ENCODE assay signal across 8 mouse cellular contexts in genomic region chr6:113237542-113238270, GRCm38 (mm10). TPM values are rescaled to one million over a fixed set of nuclear protein-coding genes. Genes with fewer than 3 reads are reported as not detected.
A peak's percentile ranks its signal among the peaks of the same experiment; 100 is the strongest.
DNase-seq lines count a peak whose midpoint lies in the region; ATAC-seq and TF ChIP-seq lines count a peak whose summit lies in the region.

Gene Mtmr14, plus strand, starts transcription at chr6:113237843.

- H3K27me3 ChIP-seq in C2C12 (ENCODE audit: control insufficient read depth, insufficient read depth, insufficient read length) (peaks cover 7% of the 10 kb centered on the region), myocyte (ENCODE audit: control insufficient read depth, insufficient read depth, insufficient read length) (peaks cover 12% of the 10 kb centered on the region)
- 0 out of 2 replicates have a peak, but pooled peaks cover 3% of the 10 kb centered on the region for H3K27me3 ChIP-seq in erythroblast, embryonic 14.5 days (ENCODE audit: control insufficient read depth)
- H3K27me3 ChIP-seq in heart, embryonic 11.5 days (ENCODE audit: control insufficient read depth, insufficient read depth, low read length): no peaks in the 10 kb centered on the region
- no peaks in the 10 kb centered on the region for H3K27me3 ChIP-seq in kidney, embryonic 16.5 days (ENCODE audit: insufficient read depth, low read length)
- H3K27me3 ChIP-seq in liver, adult 2 months (ENCODE audit: control insufficient read depth, insufficient read depth, low read length): no peaks in the 10 kb centered on the region
- H3K27me3 ChIP-seq in splenic B cell, adult 2 months (ENCODE audit: control insufficient read depth, insufficient read depth, low read length, poor library complexity, severe bottlenecking): no peaks in the 10 kb centered on the region

- TF ChIP-seq CTCF in C2C12 (IDR thresholded peaks at IDR 0.05; ENCODE audit: control insufficient read depth, insufficient read depth, insufficient read length): no peak
- no peak for TF ChIP-seq CTCF in brain, embryonic 14.5 days (IDR thresholded peaks at IDR 0.05; ENCODE audit: borderline replicate concordance, extremely low read depth, insufficient read depth, insufficient read length)
- TF ChIP-seq CTCF in liver, adult 2 months (IDR thresholded peaks at IDR 0.05; ENCODE audit: low read depth, low read length): no peak

- H3ac ChIP-seq in C2C12 (ENCODE audit: control insufficient read depth, insufficient read length, low read depth) (peak within 1 kb of the TSS; percentile 44), myocyte (ENCODE audit: control insufficient read depth, insufficient read length) (peak within 1 kb of the TSS; percentile 49)

- peaks cover 33% of the 10 kb centered on the region for H3K4me1 ChIP-seq in erythroblast, embryonic 14.5 days (ENCODE audit: control insufficient read depth)
- H3K4me1 ChIP-seq in heart, embryonic 11.5 days (ENCODE audit: control insufficient read depth, insufficient read depth, low read length): peaks cover 6% of the 10 kb centered on the region
- peaks cover 11% of the 10 kb centered on the region for H3K4me1 ChIP-seq in kidney, embryonic 16.5 days (ENCODE audit: insufficient read depth, low read length)
- H3K4me1 ChIP-seq in liver, adult 2 months (ENCODE audit: control insufficient read depth, insufficient read depth, low read length): peaks cover 10% of the 10 kb centered on the region

- no peaks in the 10 kb centered on the region for H3K9me3 ChIP-seq in erythroblast, embryonic 14.5 days (ENCODE audit: control insufficient read depth, low read length)
- H3K9me3 ChIP-seq in heart, embryonic 11.5 days (replicated peaks; ENCODE audit: control insufficient read depth, low read length): no peaks in the 10 kb centered on the region
- H3K9me3 ChIP-seq in kidney, embryonic 16.5 days (ENCODE audit: low read length): no peaks in the 10 kb centered on the region

- H3K4me3 ChIP-seq in C2C12 (ENCODE audit: insufficient read depth, poor library complexity, severe bottlenecking) (peak within 1 kb of the TSS; percentile 68), myocyte (peak within 1 kb of the TSS; percentile 68)
- peak within 1 kb of the TSS; percentile 97 for H3K4me3 ChIP-seq in erythroblast, embryonic 14.5 days (replicated peaks)
- H3K4me3 ChIP-seq in heart, embryonic 11.5 days (ENCODE audit: low read depth, low read length): peak within 1 kb of the TSS; percentile 98
- peak within 1 kb of the TSS; percentile 98 for H3K4me3 ChIP-seq in kidney, embryonic 16.5 days (ENCODE audit: low read length)
- peak within 1 kb of the TSS; percentile 67 for H3K4me3 ChIP-seq in liver, adult 2 months (ENCODE audit: insufficient read depth, low read depth, low read length)

- peak within 1 kb of the TSS; percentile 91 for H3K4me2 ChIP-seq in heart, embryonic 11.5 days
- peak within 1 kb of the TSS; percentile 81 for H3K4me2 ChIP-seq in kidney, embryonic 16.5 days (replicated peaks; ENCODE audit: low read depth, low read length)
- H3K4me2 ChIP-seq in myocyte (ENCODE audit: low read depth): peak within 1 kb of the TSS; percentile 97

- H3K36me3 ChIP-seq in C2C12 (ENCODE audit: control insufficient read depth, insufficient read depth): peaks cover 4% of the 10 kb centered on the region
- peaks cover 26% of the 10 kb centered on the region for H3K36me3 ChIP-seq in erythroblast, embryonic 14.5 days (ENCODE audit: control insufficient read depth)
- no peaks in the 10 kb centered on the region for H3K36me3 ChIP-seq in heart, embryonic 11.5 days (ENCODE audit: control insufficient read depth, insufficient read depth, low read length)
- peaks cover 10% of the 10 kb centered on the region for H3K36me3 ChIP-seq in kidney, embryonic 16.5 days (ENCODE audit: insufficient read depth, low read length)
- peaks cover 5% of the 10 kb centered on the region for H3K36me3 ChIP-seq in liver, adult 2 months (ENCODE audit: control insufficient read depth, insufficient read depth, low read length)
- H3K36me3 ChIP-seq in myocyte (ENCODE audit: control insufficient read depth, insufficient read depth): no peaks in the 10 kb centered on the region
- H3K36me3 ChIP-seq in splenic B cell, adult 2 months (ENCODE audit: control insufficient read depth, insufficient read depth, low read length, poor library complexity, severe bottlenecking): peaks cover 2% of the 10 kb centered on the region; the same call in 1 of the 2 replicates

- H3K79me3 ChIP-seq in C2C12 (ENCODE audit: low read depth): no peaks in the 10 kb centered on the region

- DNase-seq in brain, embryonic 14.5 days (ENCODE audit: low read depth): peak; percentile 99
- peak; percentile 84 for DNase-seq in liver, adult 2 months (ENCODE audit: extremely low read depth, low read depth, low spot score)
- DNase-seq in splenic B cell, adult 2 months (ENCODE audit: low read depth, low spot score): peak; percentile 98

- WGBS in heart, embryonic 11.5 days (ENCODE audit: insufficient replicate concordance): under 1% methylated on average over 54 of the region's 55 CpGs
- under 1% methylated on average over 55 of the region's 55 CpGs for WGBS in kidney, embryonic 16.5 days
- under 1% methylated on average over 55 of the region's 55 CpGs for WGBS in liver, adult 2 months

- peak; percentile 99 for ATAC-seq in heart, embryonic 11.5 days (replicated peaks; ENCODE audit: insufficient number of reproducible peaks, low FRiP score, low TSS enrichment)
- ATAC-seq in kidney, embryonic 16.5 days (ENCODE audit: low FRiP score, low TSS enrichment): peak; percentile 99

- 0 out of 2 replicates have a peak within 1 kb of the TSS, but pooled peaks have one; percentile 10 for H3K27ac ChIP-seq in heart, embryonic 11.5 days (ENCODE audit: low read depth, low read length)
- H3K27ac ChIP-seq in kidney, embryonic 16.5 days (ENCODE audit: low read length): peak within 1 kb of the TSS; percentile 43; the same call in 1 of the 2 replicates
- peak within 1 kb of the TSS; percentile 68 for H3K27ac ChIP-seq in liver, adult 2 months (replicated peaks; ENCODE audit: insufficient read depth, low read depth, low read length)

- peak within 1 kb of the TSS; percentile 84 for H3K9ac ChIP-seq in heart, embryonic 11.5 days (ENCODE audit: low read depth, low read length)
- H3K9ac ChIP-seq in kidney, embryonic 16.5 days (replicated peaks; ENCODE audit: low read length): peak within 1 kb of the TSS; percentile 89
- peak within 1 kb of the TSS; percentile 78 for H3K9ac ChIP-seq in liver, adult 2 months (ENCODE audit: low read depth, low read length)

- TF ChIP-seq POLR2A in brain, embryonic 14.5 days (IDR thresholded peaks at IDR 0.05; ENCODE audit: borderline replicate concordance, extremely low read depth, insufficient read depth, insufficient read length, poor library complexity, severe bottlenecking): peak; percentile 40; the same call in 1 of the 2 replicates
- TF ChIP-seq POLR2A in liver, adult 2 months (IDR thresholded peaks at IDR 0.05; ENCODE audit: extremely low read depth, insufficient read depth, low read length): 0 out of 2 replicates have a peak, but pooled peaks have one; percentile 27
- no peak for TF ChIP-seq POLR2A in myocyte (IDR thresholded peaks at IDR 0.05; ENCODE audit: insufficient read length, low read depth)

- H3K79me2 ChIP-seq in C2C12 (ENCODE audit: control insufficient read depth, insufficient read depth) (peaks cover 16% of the 10 kb centered on the region), myocyte (ENCODE audit: control insufficient read depth, insufficient read depth) (peaks cover 20% of the 10 kb centered on the region)
- peaks cover 18% of the 10 kb centered on the region; the same call in 1 of the 2 replicates for H3K79me2 ChIP-seq in liver, adult 2 months (ENCODE audit: control insufficient read depth, insufficient read depth, low read length)

TF ChIP-seq in C2C12, 6 proteins besides CTCF, POLR2A, EP300 and RAD21:
- TF ChIP-seq MAX (IDR thresholded peaks at IDR 0.05) (peak; percentile 35), CEBPB (IDR thresholded peaks at IDR 0.05; ENCODE audit: low read depth) (no peak), MYOG (IDR thresholded peaks at IDR 0.05; ENCODE audit: control insufficient read depth, extremely low read depth, insufficient read length) (no peak)

TF ChIP-seq in myocyte, 11 proteins besides CTCF, POLR2A, EP300 and RAD21:
- TF ChIP-seq USF1 (IDR thresholded peaks at IDR 0.05; ENCODE audit: low read depth) (no peak), E2F4 (IDR thresholded peaks at IDR 0.05; ENCODE audit: insufficient read depth) (peak; percentile 0), CEBPB (IDR thresholded peaks at IDR 0.05; ENCODE audit: insufficient read depth, poor library complexity, severe bottlenecking) (no peak)
TF ChIP-seq in myocyte: peak in this region for 1.

RNA-seq across cellular contexts. Expression of gene Mtmr14, which starts in this region (rescaled TPM):
- polyA plus RNA-seq in C2C12 (2012; fragmentation: generic; extraction: Trizol) (19.5 TPM), myocyte (2012; fragmentation: generic; extraction: Trizol) (16.8 TPM)
- 38.6 and 51.5 TPM in 2 replicates for polyA plus RNA-seq in brain, embryonic 14.5 days (2012; rRNA removed)
- 11.4 and 14.2 TPM in 2 replicates for polyA plus RNA-seq in erythroblast, embryonic 14.5 days (2012)
- polyA plus RNA-seq in heart, embryonic 11.5 days (2014; fragmentation: Nextera tagmentation; extraction: Ambion mirVana): 24.3 and 28.1 TPM in 2 replicates
- polyA plus RNA-seq in kidney, embryonic 16.5 days (2015; fragmentation: Nextera tagmentation; extraction: Ambion mirVana): 35.5 and 37.0 TPM in 2 replicates
- total RNA-seq in liver, adult 2 months (2014; rRNA removed): 22.4 and 24.1 TPM in 2 replicates
- 28.8 and 32.8 TPM in 2 replicates for polyA plus RNA-seq in liver, adult 2 months (2012; rRNA removed)

Comparison
In these comparisons a context has a peak if more than half of its experiments do, and no peak if none do; other contexts are left out.
1. Peak in every context shown above with its lines: DNase-seq, ATAC-seq, H3K4me3 ChIP-seq and H3K27ac ChIP-seq.
2. H3K27ac ChIP-seq: peak in every context shown above with its lines; median percentile 68 in liver, adult 2 months; 43 in kidney, embryonic 16.5 days; 10 in heart, embryonic 11.5 days.